Mouse (Mus musculus) heart, postnatal 0 days (tissue): ENCODE measurements around the gene Znhit6. TPM values are rescaled to one million over a fixed set of nuclear protein-coding genes. Genes with fewer than 3 reads are reported as not detected.

ENCODE experiments used
- ATAC-seq: fragments of 200-750 bp; cut with Nextera tagmentation; 2 replicates; pipeline ENCODE4 v1.8.0; 2017; ENCODE audit warnings: low read depth, moderate number of reproducible peaks, moderate library complexity; ENCODE audit not compliant: insufficient read depth
- DNase-seq: peaks from one replicate; pipeline ENCODE4 v3.0.0-alpha.2; 2016; ENCODE audit warnings: low spot score
- H3K27ac ChIP-seq: fragments of 300-500 bp; sonication (generic); 2 replicates; pipeline ENCODE4 v1.5.1; 2014; ENCODE audit warnings: low read depth, mild to moderate bottlenecking
- H3K27me3 ChIP-seq: fragments of 300-500 bp; sonication (generic); 2 replicates; pipeline ENCODE4 v1.6.1; 2014; ENCODE audit warnings: low read length, mixed read lengths; ENCODE audit not compliant: control insufficient read depth, insufficient read depth
- H3K36me3 ChIP-seq: fragments of 300-500 bp; sonication (generic); replicated peaks from 2 replicates; pipeline ENCODE4 v1.6.1; 2014; ENCODE audit warnings: low read length, mixed read lengths; ENCODE audit not compliant: control insufficient read depth, insufficient read depth
- H3K4me1 ChIP-seq: fragments of 300-500 bp; sonication (generic); 2 replicates; pipeline ENCODE4 v1.6.1; 2014; ENCODE audit warnings: antibody characterized with exemption; ENCODE audit not compliant: control insufficient read depth, insufficient read depth
- H3K4me2 ChIP-seq: fragments of 300-500 bp; sonication (generic); 2 replicates; pipeline ENCODE4 v1.6.1; 2014; ENCODE audit warnings: low read depth, mild to moderate bottlenecking, low read length, moderate library complexity
- H3K4me3 ChIP-seq: fragments of 300-500 bp; sonication (generic); 2 replicates; pipeline ENCODE4 v1.5.1; 2014; ENCODE audit warnings: low read depth, low read length
- H3K9ac ChIP-seq: fragments of 300-500 bp; sonication (generic); replicated peaks from 2 replicates; pipeline ENCODE4 v1.6.1; 2014; ENCODE audit warnings: low read depth, low read length, mixed read lengths
- H3K9me3 ChIP-seq: fragments of 300-500 bp; sonication (generic); replicated peaks from 2 replicates; pipeline ENCODE4 v1.6.1; 2016; ENCODE audit warnings: low read length; ENCODE audit not compliant: control insufficient read depth
- CTCF ChIP-seq: IDR thresholded peaks from 2 replicates; pipeline ENCODE4 v1.5.1; 2016; ENCODE audit warnings: antibody characterized with exemption, control low read depth, low read depth
- EP300 ChIP-seq: IDR thresholded peaks from 2 replicates; pipeline ENCODE4 v1.6.1; 2016; ENCODE audit warnings: antibody characterized with exemption, low read depth
- WGBS: fragments of 180-500 bp; shearing (Covaris S2); extraction: QIAGEN DNeasy Blood & Tissue Kit; methylation state at CpG from one replicate; pipeline ENCODE4 v1.1.7; 2014; 5-methylcytosine and 5-hydroxymethylcytosine counted together
- polyA plus RNA-seq: library from polyadenylated mRNA; unstranded; fragments of >200 nt; fragmentation: Nextera tagmentation; extraction: Ambion mirVana; gene quantifications from 2 replicates; pipeline ENCODE4 v1.2.1, GENCODE M21; 2015
- total RNA-seq: library from RNA; depleted of rRNA; stranded (reverse); fragments of >200 nt; gene quantifications from 2 replicates; pipeline ENCODE4 v1.2.3, GENCODE M21; 2014; ENCODE audit warnings: low replicate concordance

Znhit6 gene
- total and polyA plus RNA-seq, 2 experiments from 2014 or later: 8.4 to 17.5 TPM

DNA sequence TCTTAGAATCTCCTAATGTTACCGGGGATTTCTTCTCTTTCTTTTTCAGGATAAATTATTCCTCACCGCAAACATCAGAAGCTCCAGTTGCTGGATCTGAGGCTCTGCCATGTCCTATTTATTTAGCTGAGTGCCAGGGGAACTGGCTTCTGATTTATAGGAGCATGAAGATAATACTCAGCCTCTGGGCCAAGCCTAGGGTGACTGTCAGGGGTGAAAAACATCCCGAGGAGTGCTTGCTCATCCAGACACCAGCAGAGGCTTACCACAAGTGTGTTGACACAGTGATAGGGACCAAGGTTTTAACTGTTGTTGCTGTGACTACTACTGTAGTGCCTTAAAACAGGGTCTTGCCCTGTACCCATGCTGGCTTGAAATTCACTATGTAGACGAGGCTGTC is 64.6 kb downstream of the Znhit6 start:
- no peak overlapping the region for H3K4me3 ChIP-seq
- H3K4me1 ChIP-seq: peaks cover 4% of the 10 kb centered on the region
- H3K27me3 ChIP-seq: no peaks in the 10 kb centered on the region
- no peaks in the 10 kb centered on the region for H3K36me3 ChIP-seq
- TF ChIP-seq EP300 (no peak), CTCF (no peak)
- 69% methylated on average over 4 of the region's 4 CpGs for WGBS
- no peak overlapping the region for H3K9ac ChIP-seq
- DNase-seq: no peak
- H3K4me2 ChIP-seq: no peak overlapping the region
- ATAC-seq: no peak
- H3K27ac ChIP-seq: no peak overlapping the region
- no peaks in the 10 kb centered on the region for H3K9me3 ChIP-seq

DNA sequence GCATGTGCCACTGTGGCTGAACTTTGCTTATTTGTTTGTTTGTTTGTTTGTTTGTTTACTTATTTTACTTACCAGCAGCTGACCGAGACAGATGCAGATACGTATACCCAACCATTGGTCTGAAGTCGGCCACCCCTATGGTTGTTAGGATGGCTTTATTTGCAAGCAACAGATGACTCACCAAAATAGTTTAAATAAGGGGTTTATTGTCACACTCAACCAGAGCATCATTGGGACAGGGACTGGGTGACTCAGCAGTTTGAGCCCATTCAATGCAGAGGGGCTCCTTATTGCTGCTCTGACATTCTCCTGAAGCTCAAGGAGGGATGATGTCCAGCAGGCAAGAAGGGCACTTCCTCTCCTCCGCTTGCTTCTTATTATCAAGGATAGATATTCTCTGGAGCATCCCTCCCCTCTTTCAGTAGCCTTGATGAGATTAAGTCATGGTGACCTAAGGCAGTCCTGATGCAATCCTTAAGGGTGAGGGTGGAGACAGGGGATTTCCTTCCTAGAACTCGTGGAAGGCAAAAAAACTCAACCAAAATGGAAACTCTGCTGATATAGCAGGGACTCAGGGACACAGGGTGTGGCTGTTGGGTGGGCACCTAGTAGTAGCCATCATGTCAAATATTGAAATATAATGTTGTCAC is 65.2 kb downstream of the Znhit6 start:
- Histone ChIP-seq H3K27me3 (no peaks in the 10 kb centered on the region), H3K36me3 (no peaks in the 10 kb centered on the region), H3K9ac (no peak overlapping the region), H3K9me3 (no peaks in the 10 kb centered on the region), H3K4me3 (no peak overlapping the region), H3K4me1 (peaks cover 4% of the 10 kb centered on the region), H3K27ac (no peak overlapping the region), H3K4me2 (no peak overlapping the region)
- 77% methylated on average over 5 of the region's 5 CpGs for WGBS
- no peak for ATAC-seq
- TF ChIP-seq CTCF (no peak), EP300 (no peak)
- DNase-seq: no peak

DNA sequence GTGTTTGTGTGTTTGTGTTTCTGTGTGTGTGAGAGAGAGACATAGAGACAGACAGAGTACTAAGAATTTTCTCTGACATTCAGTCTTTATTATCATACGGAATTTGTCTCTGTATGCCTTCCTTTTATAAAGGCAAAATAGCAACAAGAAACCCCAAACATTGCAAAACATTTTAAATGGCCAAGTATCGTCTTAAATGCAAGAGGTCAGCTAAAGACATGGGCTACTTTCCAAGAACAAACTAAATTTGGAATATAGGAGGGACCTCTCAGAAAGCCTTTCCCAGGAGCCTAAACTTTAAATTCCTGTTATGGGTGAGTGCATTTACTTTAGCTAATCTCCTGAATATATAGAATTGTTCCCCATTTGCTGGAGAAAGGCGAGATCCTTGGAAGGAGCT is 65.9 kb downstream of the Znhit6 start:
- WGBS: 49% methylated on average over 3 of the region's 3 CpGs
- Histone ChIP-seq H3K4me3 (no peak overlapping the region), H3K4me2 (no peak overlapping the region), H3K4me1 (peaks cover 4% of the 10 kb centered on the region), H3K9ac (no peak overlapping the region), H3K9me3 (no peaks in the 10 kb centered on the region), H3K27ac (no peak overlapping the region), H3K27me3 (no peaks in the 10 kb centered on the region), H3K36me3 (no peaks in the 10 kb centered on the region; the same call in 1 of the 2 replicates)
- ATAC-seq (no peak), DNase-seq (no peak)
- TF ChIP-seq EP300 (no peak), CTCF (no peak)

DNA sequence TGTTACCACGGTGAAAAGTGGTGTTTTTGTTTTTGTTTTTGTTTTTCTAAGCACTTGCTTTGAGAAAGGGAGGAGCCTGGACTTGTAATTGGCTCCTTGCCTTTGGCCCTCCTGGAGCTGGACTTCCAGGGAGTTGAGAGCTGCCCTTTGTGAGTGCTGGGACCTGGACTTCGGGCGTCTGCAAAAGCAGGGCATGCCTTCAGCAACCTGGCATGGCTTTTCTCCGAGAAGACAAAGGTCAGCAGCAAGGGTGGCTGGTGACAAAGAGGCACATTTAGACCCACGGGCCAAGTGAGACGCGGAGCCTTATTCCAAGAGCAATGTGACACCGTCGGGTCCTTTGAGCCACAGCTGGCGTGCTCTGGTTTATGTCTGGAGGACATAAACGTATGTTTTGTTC is 66.9 kb downstream of the Znhit6 start:
- WGBS: 48% methylated on average over 11 of the region's 11 CpGs
- ATAC-seq (no peak), DNase-seq (no peak)
- Histone ChIP-seq H3K36me3 (peaks cover 9% of the 10 kb centered on the region), H3K27ac (no peak overlapping the region), H3K4me1 (peaks cover 11% of the 10 kb centered on the region), H3K4me2 (no peak overlapping the region), H3K9ac (no peak overlapping the region), H3K9me3 (no peaks in the 10 kb centered on the region), H3K27me3 (no peaks in the 10 kb centered on the region), H3K4me3 (no peak overlapping the region)
- TF ChIP-seq EP300 (no peak), CTCF (no peak; the same call in 1 of the 2 replicates)

DNA sequence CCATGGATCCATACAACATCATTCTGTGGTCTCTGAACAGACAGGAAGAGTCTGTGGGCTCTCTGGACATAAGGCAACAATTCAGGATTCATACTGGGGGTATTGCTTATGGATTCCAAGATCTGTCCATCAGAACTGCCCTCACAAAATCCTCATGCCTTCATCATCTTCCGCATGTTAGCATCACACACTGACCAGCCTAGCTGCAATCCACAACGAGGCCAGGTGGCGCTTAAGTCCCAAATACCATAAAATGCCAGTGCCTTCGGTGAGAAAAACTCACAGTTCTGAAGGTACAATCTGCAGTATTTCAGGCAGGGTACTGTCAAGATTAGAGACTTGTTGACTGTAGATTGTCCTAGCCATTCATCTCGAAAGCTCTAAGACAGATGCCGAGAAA is 69.5 kb downstream of the Znhit6 start:
- Histone ChIP-seq H3K9ac (no peak overlapping the region), H3K27ac (no peak overlapping the region), H3K4me3 (no peak overlapping the region), H3K36me3 (peaks cover 17% of the 10 kb centered on the region), H3K27me3 (no peaks in the 10 kb centered on the region), H3K9me3 (no peaks in the 10 kb centered on the region), H3K4me1 (peaks cover 12% of the 10 kb centered on the region), H3K4me2 (no peak overlapping the region)
- TF ChIP-seq CTCF (no peak), EP300 (no peak)
- 63% methylated on average over 6 of the region's 6 CpGs for WGBS
- no peak for ATAC-seq
- DNase-seq: no peak

GRCm38 (mm10) chr3:145646009-145646408 is 70.0 kb downstream of the Znhit6 start:
- H3K27me3 ChIP-seq: no peaks in the 10 kb centered on the region
- no peak for TF ChIP-seq CTCF
- no peak for TF ChIP-seq EP300
- H3K4me2 ChIP-seq: no peak overlapping the region
- no peak overlapping the region for H3K27ac ChIP-seq
- 41% methylated on average over 3 of the region's 3 CpGs for WGBS
- peaks cover 13% of the 10 kb centered on the region for H3K4me1 ChIP-seq
- peaks cover 17% of the 10 kb centered on the region for H3K36me3 ChIP-seq
- H3K9ac ChIP-seq: no peak overlapping the region
- ATAC-seq: no peak
- H3K4me3 ChIP-seq: no peak overlapping the region
- no peak for DNase-seq
- no peaks in the 10 kb centered on the region for H3K9me3 ChIP-seq
